Mouse (Mus musculus) lung, adult 18-20 months (tissue): ENCODE results near the gene Bcat2.
A peak's percentile ranks its signal among the peaks of the same experiment; 100 is the strongest.

Experiments
- DNase-seq, 2 experiments: peaks; one replicate each; pipeline ENCODE4 v3.0.0; 2022; ENCODE audit warnings: mixed read lengths in 2 of 2

Bcat2 gene

GRCm38 (mm10) chr7:45587631-45588592, 18.0 kb downstream of the Bcat2 start:
- DNase-seq: no peak

- DNase-seq: peak; percentile 96
Observed at GRCm38 (mm10) chr7:45589173-45589572, 19.2 kb downstream of the Bcat2 start.

GRCm38 (mm10) chr7:45589898-45590297, 19.9 kb downstream of the Bcat2 start:
- no peak for DNase-seq

- no peak for DNase-seq
Observed at GRCm38 (mm10) chr7:45590874-45591273, 20.9 kb downstream of the Bcat2 start.

GRCm38 (mm10) chr7:45591880-45592279, 21.9 kb downstream of the Bcat2 start:
- no peak for DNase-seq

GRCm38 (mm10) chr7:45593118-45593815, 23.3 kb downstream of the Bcat2 start:
- DNase-seq: peak; percentile 58 to 69

- no peak for DNase-seq
Observed at GRCm38 (mm10) chr7:45595176-45595575, 25.2 kb downstream of the Bcat2 start.

- DNase-seq: no peak
Observed at GRCm38 (mm10) chr7:45596107-45596506, 26.2 kb downstream of the Bcat2 start.

- DNase-seq: no peak
Observed at GRCm38 (mm10) chr7:45597013-45597412, 27.1 kb downstream of the Bcat2 start.

- DNase-seq: no peak
Observed at GRCm38 (mm10) chr7:45597527-45597926, 27.6 kb downstream of the Bcat2 start.

- no peak for DNase-seq
Observed at GRCm38 (mm10) chr7:45598960-45599879, 29.3 kb downstream of the Bcat2 start.

GRCm38 (mm10) chr7:45605704-45606289, 35.8 kb downstream of the Bcat2 start:
- no peak for DNase-seq

- DNase-seq: no peak
Observed at GRCm38 (mm10) chr7:45609511-45609910, 39.6 kb downstream of the Bcat2 start.

- DNase-seq: no peak
Observed at GRCm38 (mm10) chr7:45616277-45616676, 46.3 kb downstream of the Bcat2 start.

GRCm38 (mm10) chr7:45617042-45617695, 47.2 kb downstream of the Bcat2 start, which contains the start of gene Fut1:
Fut1 (plus strand) TSS chr7:45617289.
- peak in 1 of 2 experiments; percentile 25 for DNase-seq

- DNase-seq: no peak
Observed at GRCm38 (mm10) chr7:45618316-45618715, 48.4 kb downstream of the Bcat2 start.

- no peak for DNase-seq
Observed at GRCm38 (mm10) chr7:45619592-45619991, 49.6 kb downstream of the Bcat2 start.

GRCm38 (mm10) chr7:45621443-45621842, 51.5 kb downstream of the Bcat2 start, which contains the start of gene Izumo1:
Izumo1 (plus strand) TSS chr7:45621811.
- DNase-seq: peak in 1 of 2 experiments; percentile 50

- DNase-seq: no peak
Observed at GRCm38 (mm10) chr7:45623507-45623906, 53.6 kb downstream of the Bcat2 start.

- DNase-seq: no peak
Observed at GRCm38 (mm10) chr7:45624718-45625117, 54.8 kb downstream of the Bcat2 start.

GRCm38 (mm10) chr7:45625481-45625880, 55.5 kb downstream of the Bcat2 start:
- DNase-seq: no peak
